Mouse (Mus musculus): Measurements from ENCODE around the gene Heg1. TPM values are rescaled to one million over a fixed set of nuclear protein-coding genes. Genes with fewer than 3 reads are reported as not detected.

Heg1 gene
- polyA plus RNA-seq, 1 experiment from 2014 or later, result 11.8 TPM

DNA sequence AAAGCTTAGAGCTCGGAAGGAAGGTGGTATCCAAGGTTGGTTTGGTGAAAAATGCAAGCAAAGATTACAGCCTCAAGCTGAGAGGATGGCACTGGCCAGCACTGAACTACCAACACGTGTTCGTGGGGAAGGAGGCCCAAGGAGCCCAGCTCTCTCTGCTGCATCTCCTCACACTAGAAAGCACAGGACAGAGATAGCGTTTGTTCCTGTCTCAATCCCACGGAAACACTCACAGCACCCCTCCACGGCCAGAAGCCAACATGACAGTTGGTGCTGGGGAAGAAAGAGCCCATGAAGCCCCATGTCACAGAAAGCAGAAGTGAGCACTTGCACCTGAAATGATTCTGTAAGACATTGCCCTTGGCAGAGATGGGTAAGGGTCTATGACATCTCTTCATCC, 72.2 kb downstream of the Heg1 start:
- Histone ChIP-seq H3K36me3 (replicated peaks) (peaks cover 50% of the 10 kb centered on the region), H3K27me3 (replicated peaks; ENCODE audit: low read depth, poor library complexity, severe bottlenecking) (no peaks in the 10 kb centered on the region), H3K9me3 (no peaks in the 10 kb centered on the region), H3K4me3 (no peak overlapping the region), H3K4me1 (peaks cover 14% of the 10 kb centered on the region), H3K27ac (replicated peaks) (no peak overlapping the region)
- DNase-seq (ENCODE audit: low spot score), result no peak
- WGBS, result 56% methylated on average over 6 of the region's 6 CpGs

DNA sequence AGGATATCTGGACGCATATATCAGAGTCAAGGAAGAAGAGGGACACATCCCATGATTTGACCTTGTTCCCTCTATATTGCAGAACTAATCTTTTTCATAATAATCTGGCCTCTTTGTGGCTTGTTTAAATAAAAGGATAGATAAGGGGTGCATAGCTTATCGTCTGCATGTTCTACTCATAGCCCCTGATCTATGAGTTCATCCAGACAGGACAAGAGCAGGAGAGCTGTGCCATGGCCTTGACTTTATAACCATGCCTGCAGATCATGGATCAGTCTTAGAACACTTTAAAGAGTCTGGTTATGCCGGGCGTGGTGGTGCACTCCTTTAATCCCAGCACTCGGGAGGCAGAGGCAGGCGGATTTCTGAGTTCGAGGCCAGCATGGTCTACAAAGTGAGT, 75.0 kb downstream of the Heg1 start:
- Histone ChIP-seq H3K4me1 (peaks cover 17% of the 10 kb centered on the region), H3K9me3 (no peaks in the 10 kb centered on the region), H3K36me3 (replicated peaks) (peaks cover 44% of the 10 kb centered on the region), H3K27me3 (replicated peaks; ENCODE audit: low read depth, poor library complexity, severe bottlenecking) (no peaks in the 10 kb centered on the region), H3K4me3 (no peak overlapping the region), H3K27ac (replicated peaks) (no peak overlapping the region)
- no peak for DNase-seq (ENCODE audit: low spot score)
- WGBS, result 91% methylated on average over 7 of the region's 7 CpGs

DNA sequence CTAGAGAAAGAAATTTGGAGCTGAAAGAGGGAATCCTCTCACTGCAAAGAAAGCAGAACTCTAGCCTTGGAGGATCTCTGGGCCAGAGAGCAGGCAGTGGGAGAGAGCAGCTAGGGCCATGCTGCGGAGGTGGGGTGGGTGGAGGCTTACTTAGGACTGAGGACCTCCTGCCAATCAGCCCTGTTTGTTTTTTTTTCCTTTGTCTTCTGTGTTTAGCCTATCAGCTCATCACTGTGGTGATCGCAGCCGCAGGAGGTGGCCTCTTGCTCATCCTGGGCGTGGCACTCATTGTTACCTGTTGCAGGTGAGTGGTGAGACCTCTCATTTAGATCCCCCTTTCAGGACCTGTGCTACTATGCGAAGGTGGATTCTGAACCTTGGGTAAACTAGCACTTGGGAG, 76.4 kb downstream of the Heg1 start:
- Histone ChIP-seq H3K9me3 (no peaks in the 10 kb centered on the region), H3K27ac (replicated peaks) (no peak overlapping the region), H3K4me3 (no peak overlapping the region), H3K27me3 (replicated peaks; ENCODE audit: low read depth, poor library complexity, severe bottlenecking) (no peaks in the 10 kb centered on the region), H3K4me1 (peaks cover 25% of the 10 kb centered on the region), H3K36me3 (replicated peaks) (peaks cover 34% of the 10 kb centered on the region)
- WGBS, result 26% methylated on average over 5 of the region's 5 CpGs
- no peak for DNase-seq (ENCODE audit: low spot score)

DNA sequence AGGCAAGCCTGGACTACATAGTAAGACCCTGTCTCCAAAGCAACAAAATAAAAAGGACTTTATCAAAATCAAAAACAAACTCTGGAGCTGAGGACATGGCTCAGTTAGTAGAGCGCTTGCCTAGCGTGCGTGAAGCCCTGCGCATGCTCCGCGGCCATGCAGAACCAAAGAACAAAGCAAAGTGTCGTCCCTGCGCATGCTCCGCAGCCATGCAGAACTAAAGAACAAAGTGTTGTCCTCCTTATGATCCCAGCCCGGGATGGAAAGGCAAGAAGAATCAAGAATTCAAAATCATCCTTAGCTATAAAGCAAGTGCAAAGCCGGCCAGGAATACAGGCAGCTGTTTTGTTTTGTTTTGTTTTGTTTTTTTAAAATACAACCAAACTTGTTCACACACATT, 76.8 kb downstream of the Heg1 start:
- H3K9me3 ChIP-seq, result no peaks in the 10 kb centered on the region
- no peak overlapping the region for H3K27ac ChIP-seq (replicated peaks)
- peaks cover 32% of the 10 kb centered on the region for H3K36me3 ChIP-seq (replicated peaks)
- H3K27me3 ChIP-seq (replicated peaks; ENCODE audit: low read depth, poor library complexity, severe bottlenecking), result no peaks in the 10 kb centered on the region
- no peak overlapping the region for H3K4me3 ChIP-seq
- WGBS, result 54% methylated on average over 11 of the region's 11 CpGs
- H3K4me1 ChIP-seq, result peaks cover 25% of the 10 kb centered on the region
- DNase-seq (ENCODE audit: low spot score), result no peak

DNA sequence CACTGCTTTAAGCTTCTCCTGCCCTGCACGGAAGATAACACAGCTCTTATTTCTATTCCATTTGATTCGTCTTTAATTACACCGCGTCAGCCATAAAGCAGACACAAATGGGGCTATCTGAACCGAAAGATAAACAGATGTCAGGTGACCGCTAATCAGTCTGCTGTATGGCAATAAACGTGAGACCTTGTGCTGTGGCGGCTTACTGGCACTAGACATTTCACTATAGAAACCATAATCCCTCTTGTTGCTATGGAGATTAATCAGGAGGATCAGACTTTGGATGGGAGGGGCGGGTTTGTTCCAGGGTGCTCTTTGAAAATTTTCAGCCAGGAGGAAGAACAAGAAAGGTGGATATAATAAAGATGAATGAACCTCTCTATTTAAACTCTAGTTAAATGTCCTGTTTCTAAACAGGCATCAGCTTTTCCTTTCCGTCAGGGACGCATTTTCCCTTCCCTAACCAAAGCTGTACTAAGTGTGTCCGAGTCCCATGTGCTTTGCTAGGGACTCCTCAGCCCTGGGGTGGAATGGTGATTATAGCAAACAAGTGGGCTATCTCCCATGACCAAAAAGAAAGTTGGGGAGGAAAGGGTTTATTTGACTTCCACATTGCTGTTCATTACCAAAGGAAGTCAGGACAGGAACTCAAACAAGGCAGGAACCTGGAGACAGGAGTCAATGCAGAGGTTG, 80.5 kb downstream of the Heg1 start:
- H3K27ac ChIP-seq (replicated peaks), result peak overlapping the region; percentile 40; the same call in 1 of the 2 replicates
- peaks cover 30% of the 10 kb centered on the region for H3K36me3 ChIP-seq (replicated peaks)
- DNase-seq (ENCODE audit: low spot score), result no peak
- peaks cover 25% of the 10 kb centered on the region for H3K4me1 ChIP-seq
- H3K4me3 ChIP-seq, result no peak overlapping the region
- H3K27me3 ChIP-seq (replicated peaks; ENCODE audit: low read depth, poor library complexity, severe bottlenecking), result no peaks in the 10 kb centered on the region
- H3K9me3 ChIP-seq, result no peaks in the 10 kb centered on the region
- WGBS, result 68% methylated on average over 12 of the region's 12 CpGs

- no peaks in the 10 kb centered on the region for H3K9me3 ChIP-seq
- H3K4me1 ChIP-seq, result peaks cover 23% of the 10 kb centered on the region
- no peaks in the 10 kb centered on the region for H3K27me3 ChIP-seq (replicated peaks; ENCODE audit: low read depth, poor library complexity, severe bottlenecking)
- no peak overlapping the region for H3K4me3 ChIP-seq
- 88% methylated on average over 2 of the region's 2 CpGs for WGBS
- DNase-seq (ENCODE audit: low spot score), result no peak
- 0 out of 2 replicates have a peak overlapping the region, but pooled peaks have one; percentile 40 for H3K27ac ChIP-seq (replicated peaks)
- peaks cover 30% of the 10 kb centered on the region for H3K36me3 ChIP-seq (replicated peaks)
Observed at GRCm38 (mm10) chr16:33765477-33765876, 81.3 kb downstream of the Heg1 start.

- no peaks in the 10 kb centered on the region for H3K27me3 ChIP-seq (replicated peaks; ENCODE audit: low read depth, poor library complexity, severe bottlenecking)
- H3K27ac ChIP-seq (replicated peaks), result no peak overlapping the region
- H3K4me3 ChIP-seq, result no peak overlapping the region
- H3K36me3 ChIP-seq (replicated peaks), result peaks cover 28% of the 10 kb centered on the region
- H3K9me3 ChIP-seq, result no peaks in the 10 kb centered on the region
- 84% methylated on average over 12 of the region's 12 CpGs for WGBS
- peaks cover 18% of the 10 kb centered on the region for H3K4me1 ChIP-seq
- no peak for DNase-seq (ENCODE audit: low spot score)
Observed at GRCm38 (mm10) chr16:33766309-33766708, 82.1 kb downstream of the Heg1 start.

- no peaks in the 10 kb centered on the region for H3K27me3 ChIP-seq (replicated peaks; ENCODE audit: low read depth, poor library complexity, severe bottlenecking)
- DNase-seq (ENCODE audit: low spot score), result no peak
- peaks cover 24% of the 10 kb centered on the region for H3K36me3 ChIP-seq (replicated peaks)
- WGBS, result 67% methylated on average over 15 of the region's 15 CpGs
- no peaks in the 10 kb centered on the region for H3K9me3 ChIP-seq
- H3K27ac ChIP-seq (replicated peaks), result no peak overlapping the region
- no peak overlapping the region for H3K4me3 ChIP-seq
- H3K4me1 ChIP-seq, result peaks cover 15% of the 10 kb centered on the region
Observed at GRCm38 (mm10) chr16:33766757-33767156, 82.6 kb downstream of the Heg1 start.

GRCm38 (mm10) chr16:33768491-33769278, 84.5 kb downstream of the Heg1 start:
- Histone ChIP-seq H3K27me3 (replicated peaks; ENCODE audit: low read depth, poor library complexity, severe bottlenecking) (no peaks in the 10 kb centered on the region), H3K4me1 (peaks cover 14% of the 10 kb centered on the region), H3K9me3 (no peaks in the 10 kb centered on the region), H3K27ac (replicated peaks) (no peak overlapping the region), H3K36me3 (replicated peaks) (peaks cover 17% of the 10 kb centered on the region), H3K4me3 (no peak overlapping the region)
- WGBS, result 91% methylated on average over 3 of the region's 3 CpGs
- no peak for DNase-seq (ENCODE audit: low spot score)

- Histone ChIP-seq H3K27ac (replicated peaks) (no peak overlapping the region), H3K9me3 (no peaks in the 10 kb centered on the region), H3K4me1 (peaks cover 5% of the 10 kb centered on the region; the same call in 1 of the 2 replicates), H3K27me3 (replicated peaks; ENCODE audit: low read depth, poor library complexity, severe bottlenecking) (no peaks in the 10 kb centered on the region), H3K4me3 (no peak overlapping the region), H3K36me3 (replicated peaks) (peaks cover 13% of the 10 kb centered on the region)
- DNase-seq (ENCODE audit: low spot score), result no peak
- 89% methylated on average over 7 of the region's 7 CpGs for WGBS
Observed at GRCm38 (mm10) chr16:33769848-33770247, 85.7 kb downstream of the Heg1 start.

GRCm38 (mm10) chr16:33770778-33771454, 86.7 kb downstream of the Heg1 start:
- WGBS, result 89% methylated on average over 4 of the region's 4 CpGs
- DNase-seq (ENCODE audit: low spot score), result no peak
- no peak overlapping the region for H3K27ac ChIP-seq (replicated peaks)
- H3K9me3 ChIP-seq, result no peaks in the 10 kb centered on the region
- H3K4me1 ChIP-seq, result no peaks in the 10 kb centered on the region
- peaks cover 13% of the 10 kb centered on the region for H3K36me3 ChIP-seq (replicated peaks)
- H3K4me3 ChIP-seq, result no peak overlapping the region
- no peaks in the 10 kb centered on the region for H3K27me3 ChIP-seq (replicated peaks; ENCODE audit: low read depth, poor library complexity, severe bottlenecking)

DNA sequence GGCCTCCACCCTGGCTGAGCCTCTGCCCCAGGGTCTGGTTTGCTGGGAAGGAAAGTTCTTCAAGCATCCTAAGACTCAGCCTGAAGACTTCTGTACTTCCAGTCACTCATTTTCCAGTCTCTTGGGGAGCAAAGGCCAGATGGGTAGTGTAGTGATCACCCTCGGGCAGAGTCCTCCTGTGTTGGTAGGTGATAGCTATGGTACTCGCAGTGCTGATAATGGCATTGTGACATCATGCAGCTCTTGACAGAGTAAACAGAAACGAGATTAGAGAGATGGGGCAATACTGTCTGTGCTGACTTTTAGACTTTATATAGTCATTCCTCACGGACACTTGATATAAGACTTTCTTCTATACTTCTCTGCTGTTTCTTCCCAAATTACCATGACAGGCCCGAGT, 88.6 kb downstream of the Heg1 start:
- Histone ChIP-seq H3K4me3 (no peak overlapping the region), H3K4me1 (no peaks in the 10 kb centered on the region), H3K27me3 (replicated peaks; ENCODE audit: low read depth, poor library complexity, severe bottlenecking) (no peaks in the 10 kb centered on the region), H3K27ac (replicated peaks) (no peak overlapping the region), H3K9me3 (no peaks in the 10 kb centered on the region), H3K36me3 (replicated peaks) (no peaks in the 10 kb centered on the region)
- 86% methylated on average over 5 of the region's 5 CpGs for WGBS
- DNase-seq (ENCODE audit: low spot score), result no peak

Measured in embryonic facial prominence, embryonic 10.5 days (tissue).